Mouse (Mus musculus) heart, postnatal 0 days (tissue): ENCODE measurements around the gene Agbl3.

Source experiments
- CTCF ChIP-seq: IDR thresholded peaks from 2 replicates; pipeline ENCODE4 v1.5.1; 2016; ENCODE audit warnings: antibody characterized with exemption, control low read depth, low read depth
- EP300 ChIP-seq: IDR thresholded peaks from 2 replicates; pipeline ENCODE4 v1.6.1; 2016; ENCODE audit warnings: antibody characterized with exemption, low read depth

- TF ChIP-seq CTCF, result no peak
- TF ChIP-seq EP300, result no peak
Measured at GRCm38 (mm10) chr6:34832352-34832751, 52.1 kb downstream of the Agbl3 start.
